Mouse (Mus musculus) testis, postnatal 10 days (tissue): ENCODE measurements around the gene Lrrc29.

Experiments used
- DNase-seq: peaks from one replicate; pipeline ENCODE4 v3.0.0; 2021; ENCODE audit warnings: low spot score

Gene Lrrc29

GRCm38 (mm10) chr8:105326141-105326672 is at the start of gene Lrrc29, which contains the start of gene Tmem208:
Gene Lrrc29, minus strand, starts transcription at chr8:105326278.
Gene Tmem208, plus strand, starts transcription at chr8:105326354.
- peak; percentile 99 for DNase-seq

- DNase-seq: peak; percentile 77
Measured at GRCm38 (mm10) chr8:105374513-105374966, 48.5 kb upstream of the Lrrc29 start.

- DNase-seq: no peak
Measured at GRCm38 (mm10) chr8:105373032-105373431, 47.0 kb upstream of the Lrrc29 start, which contains the start of gene Plekhg4. Gene Plekhg4, plus strand, starts transcription at chr8:105373274.

GRCm38 (mm10) chr8:105372473-105372872 is 46.4 kb upstream of the Lrrc29 start:
- no peak for DNase-seq

GRCm38 (mm10) chr8:105367107-105367506 is 41.0 kb upstream of the Lrrc29 start:
- DNase-seq: peak; percentile 47

GRCm38 (mm10) chr8:105361751-105362702 is 35.9 kb upstream of the Lrrc29 start:
- peak; percentile 57 for DNase-seq

- DNase-seq: peak; percentile 44
Measured at GRCm38 (mm10) chr8:105359646-105360045, 33.6 kb upstream of the Lrrc29 start.

- DNase-seq: no peak
Measured at GRCm38 (mm10) chr8:105359208-105359607, 33.1 kb upstream of the Lrrc29 start.

- no peak for DNase-seq
Measured at GRCm38 (mm10) chr8:105356681-105357080, 30.6 kb upstream of the Lrrc29 start.

- no peak for DNase-seq
Measured at GRCm38 (mm10) chr8:105355179-105356024, 29.3 kb upstream of the Lrrc29 start.

GRCm38 (mm10) chr8:105354549-105354948 is 28.5 kb upstream of the Lrrc29 start:
- DNase-seq: no peak

- peak; percentile 44 for DNase-seq
Measured at GRCm38 (mm10) chr8:105353583-105354135, 27.6 kb upstream of the Lrrc29 start.

- no peak for DNase-seq
Measured at GRCm38 (mm10) chr8:105350186-105350585, 24.1 kb upstream of the Lrrc29 start.

- DNase-seq: peak; percentile 54
Measured at GRCm38 (mm10) chr8:105349096-105349771, 23.2 kb upstream of the Lrrc29 start.

- peak; percentile 69 for DNase-seq
Measured at GRCm38 (mm10) chr8:105348450-105349095, 22.5 kb upstream of the Lrrc29 start, which contains the start of gene Slc9a5. Gene Slc9a5, plus strand, starts transcription at chr8:105348843.

- peak; percentile 96 for DNase-seq
Measured at GRCm38 (mm10) chr8:105347428-105348221, 21.5 kb upstream of the Lrrc29 start, which contains the start of gene Fhod1. Gene Fhod1, minus strand, starts transcription at chr8:105347953.

- peak; percentile 68 for DNase-seq
Measured at GRCm38 (mm10) chr8:105346611-105347427, 20.7 kb upstream of the Lrrc29 start.

GRCm38 (mm10) chr8:105345061-105345975 is 19.2 kb upstream of the Lrrc29 start:
- no peak for DNase-seq
